Mouse (Mus musculus): Measurements from ENCODE around the gene Klhdc1.

Gene Klhdc1

GRCm38 (mm10) chr12:69229251-69229650 lies 11.7 kb upstream of the Klhdc1 start:
- peak; percentile 19 to 26 for DNase-seq

DNA sequence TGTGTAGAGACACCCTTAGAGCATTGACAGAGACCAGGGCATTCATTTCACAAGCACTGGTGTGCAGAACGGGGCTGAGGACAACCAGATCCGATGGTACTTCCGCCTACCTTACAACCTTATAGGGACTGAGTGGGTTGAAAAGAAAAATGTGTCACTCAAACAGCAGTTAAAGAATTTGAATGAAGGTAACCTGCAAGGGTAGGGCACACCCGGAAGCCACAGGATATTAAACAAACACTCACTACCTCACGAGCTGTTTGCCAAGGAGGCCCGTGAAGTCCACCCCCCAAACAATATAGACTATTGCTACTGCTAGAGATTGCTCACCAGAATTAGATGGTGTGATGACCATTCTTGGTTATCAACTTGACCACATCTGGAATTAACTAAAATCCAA lies 5.2 kb upstream of the Klhdc1 start:
- no peak for DNase-seq

GRCm38 (mm10) chr12:69238284-69238683 lies 2.7 kb upstream of the Klhdc1 start:
- DNase-seq = no peak

DNA sequence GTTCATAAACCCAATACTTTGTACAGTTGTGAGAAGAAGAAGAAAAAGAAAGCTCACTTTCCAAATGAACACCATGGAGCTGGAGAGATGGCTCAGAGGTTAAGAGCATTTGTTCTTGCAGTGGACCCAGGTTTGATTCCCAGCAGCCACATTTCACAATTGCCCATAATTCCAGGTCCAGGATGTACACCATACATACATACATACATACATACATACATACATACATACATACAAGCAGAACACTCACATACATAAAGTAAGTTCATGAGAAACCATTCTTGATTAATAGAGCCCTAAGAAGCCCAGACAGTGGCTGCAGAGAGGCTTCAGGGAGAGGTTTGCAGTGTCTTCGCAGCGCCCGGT lies 412 bp downstream of the Klhdc1 start:
- no peak for DNase-seq

GRCm38 (mm10) chr12:69241771-69242431 lies 925 bp downstream of the Klhdc1 start:
- DNase-seq = peak; percentile 49 to 53

DNA sequence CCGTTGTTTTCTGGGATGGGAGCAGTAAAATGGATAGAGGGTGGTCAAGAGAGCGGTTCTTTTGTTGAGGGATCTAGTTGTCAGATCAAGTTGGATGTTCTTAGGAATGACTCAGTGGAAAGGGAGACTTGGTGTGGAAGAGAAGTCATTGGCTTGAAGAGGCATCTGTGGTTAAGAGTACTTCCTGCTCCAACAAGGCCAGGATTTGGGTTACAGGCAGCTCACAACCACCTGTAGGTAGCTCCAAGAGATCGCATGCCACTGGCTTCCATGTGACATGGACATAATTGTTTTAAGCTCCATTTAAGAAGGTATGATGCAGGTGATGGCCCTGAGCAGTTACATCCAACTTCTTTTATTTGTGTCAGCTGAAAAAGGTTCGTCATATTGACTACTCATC lies 8.8 kb downstream of the Klhdc1 start:
- DNase-seq = no peak

DNA sequence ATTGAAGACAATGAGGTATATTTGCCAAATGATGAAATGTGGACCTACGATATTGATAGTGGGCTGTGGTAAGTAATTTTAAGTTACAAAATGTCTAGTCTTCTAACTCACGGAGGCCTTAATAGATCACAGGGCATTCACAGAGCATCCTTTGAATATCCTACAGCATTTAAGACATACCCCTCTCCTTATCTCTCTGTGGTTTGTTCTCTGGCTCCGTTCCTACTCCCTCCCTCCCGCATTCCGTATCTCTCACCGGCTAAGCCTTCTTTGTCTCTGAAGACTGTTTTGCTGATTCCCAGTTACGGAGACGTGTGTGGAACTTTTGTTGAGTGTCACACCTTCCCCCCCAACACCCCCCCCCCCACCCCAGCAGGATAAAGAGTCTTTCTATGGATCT lies 9.8 kb downstream of the Klhdc1 start:
- DNase-seq = no peak

DNA sequence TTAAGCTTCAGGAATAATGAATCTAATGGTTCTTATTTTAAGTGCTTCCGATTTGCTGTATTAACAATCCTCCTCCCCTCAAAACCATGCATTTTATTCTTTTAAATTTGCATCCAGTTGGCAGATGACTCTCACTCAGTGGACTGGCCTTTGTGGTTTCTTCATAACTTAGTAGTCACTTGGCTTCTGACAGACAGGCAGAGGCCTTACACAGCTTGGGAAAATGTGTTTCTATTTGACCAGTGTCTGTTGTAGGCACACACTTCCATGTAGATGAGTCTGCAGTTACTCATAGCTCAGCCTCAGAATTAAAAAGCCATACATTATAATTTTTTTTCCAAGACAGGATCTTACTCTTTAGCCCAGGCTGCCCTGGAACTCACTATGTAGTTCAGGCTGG lies 12.8 kb downstream of the Klhdc1 start:
- no peak for DNase-seq

- DNase-seq = peak; percentile 45 to 64
These were observed 16.9 kb downstream of the Klhdc1 start for GRCm38 (mm10) chr12:69257836-69258235.

GRCm38 (mm10) chr12:69262251-69262650 lies 21.3 kb downstream of the Klhdc1 start:
- no peak for DNase-seq

- DNase-seq = no peak
These were observed 24.1 kb downstream of the Klhdc1 start for GRCm38 (mm10) chr12:69265031-69265430.

DNA sequence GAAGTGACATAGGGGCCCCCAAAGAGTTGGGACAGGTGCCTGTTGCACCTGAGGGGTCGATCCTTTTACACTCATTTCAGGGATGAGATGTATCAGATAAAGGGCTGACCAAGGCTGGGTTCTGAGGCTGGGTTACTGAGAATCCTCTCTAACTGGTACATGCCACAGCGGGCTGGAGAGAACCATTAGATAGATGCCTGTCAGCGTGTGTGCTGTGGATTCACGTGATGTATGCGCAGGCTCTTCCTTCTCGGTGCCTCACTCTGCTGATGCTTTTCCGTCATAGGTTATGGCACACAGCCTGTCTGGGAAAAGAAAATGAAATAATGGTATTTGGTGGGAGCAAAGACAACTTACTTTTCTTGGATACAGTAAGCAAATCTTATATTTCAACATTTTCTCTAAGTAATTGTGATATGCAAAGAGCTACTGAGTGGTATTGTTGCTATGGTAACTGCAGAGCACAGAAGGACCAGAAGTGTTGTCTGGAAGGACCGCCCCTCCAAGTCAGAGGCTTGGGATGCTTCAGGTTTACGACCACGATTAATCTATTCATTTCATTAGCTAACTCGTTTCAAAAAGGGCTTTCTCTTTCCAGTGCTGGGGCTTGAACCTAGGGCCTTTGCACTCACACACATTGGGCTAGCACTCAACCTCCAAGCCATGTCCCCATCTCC lies 27.1 kb downstream of the Klhdc1 start:
- no peak for DNase-seq

DNA sequence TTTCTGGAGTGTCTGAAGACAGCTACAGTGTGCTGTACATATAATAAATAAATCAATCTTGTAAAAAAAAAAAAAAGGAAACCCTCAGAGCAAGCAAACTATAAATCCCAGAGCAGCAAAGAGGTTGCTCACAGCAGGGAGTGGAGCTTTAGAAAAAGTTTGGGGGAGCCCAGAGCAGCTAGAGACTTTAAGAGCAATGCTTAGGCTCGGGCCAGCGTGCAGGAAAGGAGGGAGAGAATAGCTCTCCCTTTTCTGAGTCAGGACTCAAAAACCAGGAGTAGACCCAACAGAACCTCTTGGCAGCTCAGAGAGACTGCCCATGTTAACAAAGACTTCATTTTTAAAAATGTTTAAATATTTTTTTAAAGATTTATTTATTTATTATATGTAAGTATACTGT lies 28.0 kb downstream of the Klhdc1 start:
- DNase-seq = no peak

GRCm38 (mm10) chr12:69279931-69280469 lies 39.0 kb downstream of the Klhdc1 start:
- no peak for DNase-seq

GRCm38 (mm10) chr12:69280915-69281314 lies 39.9 kb downstream of the Klhdc1 start:
- DNase-seq = no peak

- no peak for DNase-seq
These were observed 42.2 kb downstream of the Klhdc1 start for GRCm38 (mm10) chr12:69283146-69283545.

DNA sequence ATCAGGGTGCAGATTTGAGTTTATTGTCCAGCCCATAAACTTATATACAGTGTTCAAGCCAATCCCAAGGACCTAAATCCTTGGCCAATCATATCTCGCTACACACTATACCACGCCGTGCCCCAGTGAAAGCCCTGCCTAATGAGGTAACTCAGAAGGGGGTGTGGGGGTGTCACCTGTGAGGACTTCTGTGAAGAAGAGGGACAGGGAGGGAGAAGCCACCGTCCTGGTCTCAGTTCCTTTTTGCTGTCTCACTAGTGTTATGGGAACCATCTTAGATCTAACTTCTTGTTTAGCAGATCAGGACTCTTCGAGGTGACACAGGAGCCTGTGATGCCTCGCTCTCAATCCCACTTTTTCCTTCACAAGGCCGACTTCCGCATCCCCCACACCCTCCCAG lies 46.6 kb downstream of the Klhdc1 start:
- no peak for DNase-seq

GRCm38 (mm10) chr12:69288699-69289098 lies 47.7 kb downstream of the Klhdc1 start:
- no peak for DNase-seq

GRCm38 (mm10) chr12:69292401-69292800 lies 51.4 kb downstream of the Klhdc1 start:
- DNase-seq = no peak

- no peak for DNase-seq
These were observed 52.8 kb downstream of the Klhdc1 start for GRCm38 (mm10) chr12:69293815-69294214.

DNA sequence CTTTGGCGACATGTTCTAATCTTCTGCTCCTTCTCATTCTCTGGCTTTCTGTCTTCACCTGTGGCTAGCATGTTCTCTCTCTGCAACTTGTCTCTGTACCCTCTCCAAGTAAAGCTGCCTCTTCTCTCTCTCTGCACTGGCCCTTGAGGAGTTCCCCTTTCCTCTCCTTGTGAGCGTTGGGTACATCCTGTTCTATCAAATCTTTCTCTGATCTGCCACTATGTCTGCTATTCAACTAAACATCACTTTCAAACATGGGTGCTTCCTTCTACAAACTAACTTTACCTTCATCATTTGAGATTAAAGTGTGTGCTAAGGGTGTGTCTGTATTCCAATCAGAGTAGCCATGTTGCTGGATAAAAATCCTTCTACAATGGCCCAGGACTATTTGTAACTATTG lies 54.0 kb downstream of the Klhdc1 start:
- no peak for DNase-seq

- no peak for DNase-seq
These were observed 54.7 kb downstream of the Klhdc1 start for GRCm38 (mm10) chr12:69295651-69296050.

DNA sequence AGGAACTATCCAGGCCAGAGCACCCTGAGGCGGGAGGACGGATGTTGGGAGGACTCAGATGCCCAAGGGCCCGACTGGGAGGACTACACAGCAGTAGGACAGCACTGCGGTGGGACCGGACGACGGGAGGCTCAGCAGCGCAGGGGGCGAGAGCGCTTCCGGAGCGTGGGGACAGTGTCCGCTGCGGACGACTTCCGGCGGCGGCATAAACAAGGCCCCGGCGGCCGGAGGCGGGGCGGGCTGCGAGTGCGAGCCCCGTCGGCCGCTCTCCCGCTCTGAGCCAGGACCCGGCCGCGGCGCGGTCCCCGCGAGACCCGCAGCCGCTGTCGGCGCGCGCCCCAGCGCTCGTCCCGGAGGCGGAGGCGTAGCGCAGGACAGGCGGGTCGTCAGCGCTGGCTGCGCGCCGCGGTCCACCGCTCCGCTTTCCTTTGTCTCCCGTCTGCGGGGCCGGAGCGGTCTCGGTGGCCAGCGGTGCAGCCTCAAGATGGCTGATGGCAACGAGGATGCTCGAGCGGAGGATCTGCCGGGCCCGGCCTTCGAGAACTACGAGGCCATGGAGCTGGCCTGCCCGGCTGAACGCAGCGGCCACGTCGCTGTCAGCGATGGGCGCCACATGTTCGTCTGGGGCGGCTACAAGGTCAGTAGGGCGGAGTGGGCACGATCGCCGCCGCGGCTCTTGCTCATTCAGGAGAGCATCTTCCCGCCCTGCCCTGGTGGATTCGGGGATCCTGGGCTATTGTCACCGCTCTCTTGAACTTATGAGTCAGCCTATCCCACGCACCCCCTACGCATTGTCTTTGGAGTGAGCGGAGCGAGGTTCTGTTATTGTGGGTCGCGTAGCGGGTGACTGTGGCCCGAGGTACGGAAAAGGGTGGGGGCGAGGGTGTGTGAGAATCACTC lies 55.8 kb downstream of the Klhdc1 start, which contains the start of gene Klhdc2:
TSS of gene Klhdc2 (plus strand) at position 171 of the 900 bp plus-strand sequence.
- peak; percentile 50 to 59 for DNase-seq
